Mouse (Mus musculus): ENCODE data around the gene Clec5a. TPM values are rescaled to one million over a fixed set of nuclear protein-coding genes. Genes with fewer than 3 reads are reported as not detected.
"Not testable (repeated sequence)": the region's sequence is repeated elsewhere in the genome, so short reads cannot be mapped to it uniquely, and the experiment has no call there.

Gene Clec5a
- polyA plus RNA-seq, 1 experiment: not detected

DNA sequence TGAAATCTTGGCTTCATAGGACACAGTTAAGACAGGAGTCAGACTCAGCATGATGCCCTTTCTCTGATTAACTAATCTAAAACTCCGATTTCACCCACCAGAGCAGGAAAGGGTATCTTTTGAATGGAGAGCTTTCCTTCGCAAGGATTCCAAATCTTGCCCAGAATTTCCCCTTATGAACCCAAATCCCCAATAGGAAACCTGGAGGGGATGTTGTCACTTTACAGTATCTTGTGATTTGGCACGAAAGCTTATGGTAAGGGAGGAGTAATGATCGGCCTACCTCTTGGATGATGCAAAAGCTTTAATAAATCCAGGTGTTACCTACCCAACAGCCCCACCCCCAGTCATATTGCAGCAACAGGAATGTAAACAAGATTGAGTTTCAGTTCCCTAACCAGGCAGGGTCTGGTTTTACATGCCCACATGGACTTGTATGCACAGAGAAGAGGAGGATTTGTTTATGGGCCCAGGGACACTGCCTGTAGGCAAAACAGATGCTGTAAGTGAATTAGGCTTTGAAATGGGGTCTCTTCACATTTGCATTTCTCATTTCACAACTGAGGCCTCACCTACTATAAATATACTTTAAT lies 27.7 kb upstream of the Clec5a start, which contains the start of gene Tas2r138:
Tas2r138 (minus strand) TSS at position 51 of the 593 bp plus-strand sequence.
- Histone ChIP-seq H3K4me3 (ENCODE audit: insufficient read depth, poor library complexity, severe bottlenecking) (no peak within 1 kb of the TSS), H3K36me3 (ENCODE audit: control insufficient read depth, insufficient read depth) (no peaks in the 10 kb centered on the region), H3ac (ENCODE audit: control insufficient read depth, insufficient read length, low read depth) (no peak within 1 kb of the TSS), H3K79me3 (ENCODE audit: low read depth) (no peaks in the 10 kb centered on the region), H3K27me3 (ENCODE audit: control insufficient read depth, insufficient read depth, insufficient read length) (no peaks in the 10 kb centered on the region), H3K79me2 (ENCODE audit: control insufficient read depth, insufficient read depth) (no peaks in the 10 kb centered on the region)
- no peak for TF ChIP-seq CEBPB (IDR thresholded peaks at IDR 0.05; ENCODE audit: low read depth)
- TF ChIP-seq MYOG (IDR thresholded peaks at IDR 0.05; ENCODE audit: control insufficient read depth, extremely low read depth, insufficient read length): no peak
- no peak for TF ChIP-seq MYOD1 (IDR thresholded peaks at IDR 0.05; ENCODE audit: control insufficient read depth, insufficient read length, low read depth)
- TF ChIP-seq FOSL1 (IDR thresholded peaks at IDR 0.05; ENCODE audit: insufficient read depth, low read length, poor library complexity, severe bottlenecking): no peak
- no peak for TF ChIP-seq USF1 (IDR thresholded peaks at IDR 0.05; ENCODE audit: low read depth)
- no peak for TF ChIP-seq MAX (IDR thresholded peaks at IDR 0.05)
- TF ChIP-seq CTCF (IDR thresholded peaks at IDR 0.05; ENCODE audit: control insufficient read depth, insufficient read depth, insufficient read length): no peak

DNA sequence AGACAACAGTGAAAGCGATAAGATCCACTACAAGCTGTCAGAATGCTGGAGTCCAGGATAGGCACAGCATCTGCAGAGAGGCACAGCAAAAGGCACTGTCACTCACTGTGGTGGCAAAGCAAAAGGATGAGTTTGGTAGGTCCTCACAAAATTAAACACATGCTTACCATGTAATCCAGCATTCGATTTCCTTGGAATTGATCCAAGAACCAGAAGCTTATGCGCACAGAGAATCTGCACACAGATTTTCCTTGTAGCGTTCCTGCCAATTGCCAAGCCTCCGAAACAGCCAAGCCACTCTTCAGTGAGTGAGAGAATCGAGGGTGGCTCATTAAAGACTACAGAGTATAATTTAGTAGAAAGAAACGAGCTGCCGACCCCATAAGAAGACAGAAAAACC lies 24.6 kb upstream of the Clec5a start:
- no peaks in the 10 kb centered on the region for H3K27me3 ChIP-seq (ENCODE audit: control insufficient read depth, insufficient read depth, insufficient read length)
- H3K36me3 ChIP-seq (ENCODE audit: control insufficient read depth, insufficient read depth): no peaks in the 10 kb centered on the region
- H3K79me3 ChIP-seq (ENCODE audit: low read depth): no peaks in the 10 kb centered on the region
- TF ChIP-seq FOSL1 (IDR thresholded peaks at IDR 0.05; ENCODE audit: insufficient read depth, low read length, poor library complexity, severe bottlenecking) (no peak), MYOD1 (IDR thresholded peaks at IDR 0.05; ENCODE audit: control insufficient read depth, insufficient read length, low read depth) (no peak), CEBPB (IDR thresholded peaks at IDR 0.05; ENCODE audit: low read depth) (no peak), CTCF (IDR thresholded peaks at IDR 0.05; ENCODE audit: control insufficient read depth, insufficient read depth, insufficient read length) (no peak), MAX (IDR thresholded peaks at IDR 0.05) (no peak), MYOG (IDR thresholded peaks at IDR 0.05; ENCODE audit: control insufficient read depth, extremely low read depth, insufficient read length) (no peak), USF1 (IDR thresholded peaks at IDR 0.05; ENCODE audit: low read depth) (no peak)
- no peaks in the 10 kb centered on the region for H3K79me2 ChIP-seq (ENCODE audit: control insufficient read depth, insufficient read depth)
- H3K4me3 ChIP-seq (ENCODE audit: insufficient read depth, poor library complexity, severe bottlenecking): no peak overlapping the region
- no peak overlapping the region for H3ac ChIP-seq (ENCODE audit: control insufficient read depth, insufficient read length, low read depth)

DNA sequence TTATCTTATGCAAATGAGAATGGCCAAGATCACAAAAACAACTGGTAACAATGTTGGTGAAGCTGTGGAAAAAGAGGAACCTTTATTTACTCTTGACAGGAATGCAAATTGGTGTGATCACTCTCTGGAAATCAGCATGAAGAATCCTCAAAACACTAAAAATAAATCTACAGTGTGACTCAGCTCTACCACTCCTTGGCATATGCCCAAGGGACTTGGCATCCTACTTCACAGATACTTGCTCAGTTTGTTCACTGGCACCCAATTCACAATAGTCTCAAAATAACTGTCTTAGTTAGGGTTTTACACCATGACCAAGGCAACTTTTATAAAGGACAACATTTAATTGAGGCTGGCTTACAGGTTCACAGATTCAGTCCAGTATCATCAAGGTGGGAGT lies 21.8 kb upstream of the Clec5a start:
- no peak overlapping the region for H3K4me3 ChIP-seq (ENCODE audit: insufficient read depth, poor library complexity, severe bottlenecking)
- no peak overlapping the region for H3ac ChIP-seq (ENCODE audit: control insufficient read depth, insufficient read length, low read depth)
- no peaks in the 10 kb centered on the region for H3K36me3 ChIP-seq (ENCODE audit: control insufficient read depth, insufficient read depth)
- TF ChIP-seq USF1 (IDR thresholded peaks at IDR 0.05; ENCODE audit: low read depth) (no peak), CTCF (IDR thresholded peaks at IDR 0.05; ENCODE audit: control insufficient read depth, insufficient read depth, insufficient read length) (no peak), MAX (IDR thresholded peaks at IDR 0.05) (no peak), MYOG (IDR thresholded peaks at IDR 0.05; ENCODE audit: control insufficient read depth, extremely low read depth, insufficient read length) (no peak), CEBPB (IDR thresholded peaks at IDR 0.05; ENCODE audit: low read depth) (no peak), FOSL1 (IDR thresholded peaks at IDR 0.05; ENCODE audit: insufficient read depth, low read length, poor library complexity, severe bottlenecking) (no peak)
- no peaks in the 10 kb centered on the region for H3K79me3 ChIP-seq (ENCODE audit: low read depth)
- no peaks in the 10 kb centered on the region for H3K79me2 ChIP-seq (ENCODE audit: control insufficient read depth, insufficient read depth)
- H3K27me3 ChIP-seq (ENCODE audit: control insufficient read depth, insufficient read depth, insufficient read length): no peaks in the 10 kb centered on the region

DNA sequence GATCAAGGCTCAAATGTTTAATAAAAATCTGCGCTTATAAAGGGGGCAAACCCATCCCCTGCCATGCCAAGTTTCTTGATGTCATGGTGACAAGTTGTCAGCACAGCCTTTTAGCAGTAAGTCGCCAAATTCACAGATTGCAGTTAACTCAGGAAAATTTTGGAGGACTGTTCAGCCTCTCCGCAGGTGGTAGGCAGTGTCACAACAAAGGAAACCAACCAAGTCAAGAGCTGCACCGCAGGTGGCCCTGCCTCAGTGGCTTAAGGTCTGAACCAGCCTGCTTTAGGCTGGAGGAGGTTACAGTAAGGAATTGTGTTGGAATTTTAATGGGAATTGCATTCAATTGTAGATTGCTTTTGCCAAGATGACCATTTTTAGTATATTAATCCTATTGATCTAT lies 12.9 kb upstream of the Clec5a start:
- H3ac ChIP-seq (ENCODE audit: control insufficient read depth, insufficient read length, low read depth); H3K4me3 ChIP-seq (ENCODE audit: insufficient read depth, poor library complexity, severe bottlenecking); H3K27me3 ChIP-seq (ENCODE audit: control insufficient read depth, insufficient read depth, insufficient read length); H3K36me3 ChIP-seq (ENCODE audit: control insufficient read depth, insufficient read depth); H3K79me2 ChIP-seq (ENCODE audit: control insufficient read depth, insufficient read depth); H3K79me3 ChIP-seq (ENCODE audit: low read depth): not testable (repeated sequence)

DNA sequence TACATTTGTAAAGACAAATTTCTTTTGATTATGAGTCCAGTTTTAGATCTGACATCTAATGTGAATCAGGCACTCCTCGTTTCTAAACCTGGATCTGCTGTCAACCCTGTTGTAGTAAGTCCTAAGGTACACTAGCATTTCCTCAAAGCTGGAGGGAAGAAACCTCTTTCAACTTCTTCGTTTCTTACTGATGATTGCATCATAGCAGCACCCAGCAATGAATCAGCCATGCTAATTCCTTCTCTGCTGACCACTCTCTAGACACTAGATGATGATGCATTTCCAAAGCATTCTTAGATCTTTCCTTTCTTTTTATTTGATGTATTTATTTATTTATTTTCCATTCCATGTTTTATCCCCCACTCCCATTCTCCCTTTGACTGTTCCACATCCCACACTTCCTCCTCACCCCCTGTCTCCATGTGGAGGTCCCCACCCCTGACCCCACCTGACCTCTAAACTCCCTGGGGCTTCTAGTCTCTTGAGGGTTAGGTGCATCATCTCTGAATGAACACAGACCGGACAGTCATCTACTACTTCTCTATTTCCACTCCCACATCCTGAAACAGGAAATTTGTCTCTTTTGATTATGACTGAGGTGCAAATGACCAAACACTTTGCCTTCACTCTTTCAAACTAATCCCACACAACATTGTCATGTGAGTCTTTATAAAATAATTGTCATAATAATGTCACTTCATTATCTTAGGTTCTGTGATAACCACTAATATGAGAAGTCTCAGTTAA lies 9.4 kb upstream of the Clec5a start:
- Histone ChIP-seq H3ac (ENCODE audit: control insufficient read depth, insufficient read length, low read depth) (no peak overlapping the region), H3K79me3 (ENCODE audit: low read depth) (no peaks in the 10 kb centered on the region), H3K79me2 (ENCODE audit: control insufficient read depth, insufficient read depth) (no peaks in the 10 kb centered on the region), H3K36me3 (ENCODE audit: control insufficient read depth, insufficient read depth) (no peaks in the 10 kb centered on the region), H3K4me3 (ENCODE audit: insufficient read depth, poor library complexity, severe bottlenecking) (no peak overlapping the region), H3K27me3 (ENCODE audit: control insufficient read depth, insufficient read depth, insufficient read length) (no peaks in the 10 kb centered on the region)
- TF ChIP-seq CEBPB (IDR thresholded peaks at IDR 0.05; ENCODE audit: low read depth) (peak; percentile 96), MYOG (IDR thresholded peaks at IDR 0.05; ENCODE audit: control insufficient read depth, extremely low read depth, insufficient read length) (no peak)

DNA sequence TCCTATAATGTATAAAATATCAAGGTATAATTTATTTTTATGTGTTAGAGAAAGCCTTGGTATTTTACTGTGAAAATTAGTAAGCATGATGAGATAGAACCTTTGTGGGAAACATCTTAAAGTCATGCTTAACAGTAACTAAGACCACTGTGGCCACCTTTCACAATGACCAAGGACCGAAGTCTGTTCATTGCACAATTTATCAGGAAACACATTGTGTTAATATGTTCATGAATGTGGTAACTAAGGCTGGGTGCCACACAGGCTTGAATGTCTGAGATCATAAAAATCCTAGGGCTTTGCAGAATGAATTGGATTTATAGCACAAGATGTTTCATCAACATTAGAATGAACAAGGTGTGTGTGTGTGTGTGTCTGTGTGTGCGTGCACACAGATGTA lies 2.7 kb upstream of the Clec5a start:
- H3K27me3 ChIP-seq (ENCODE audit: control insufficient read depth, insufficient read depth, insufficient read length): no peaks in the 10 kb centered on the region
- H3K79me3 ChIP-seq (ENCODE audit: low read depth): no peaks in the 10 kb centered on the region
- no peak overlapping the region for H3K4me3 ChIP-seq (ENCODE audit: insufficient read depth, poor library complexity, severe bottlenecking)
- H3ac ChIP-seq (ENCODE audit: control insufficient read depth, insufficient read length, low read depth): no peak overlapping the region
- no peaks in the 10 kb centered on the region for H3K36me3 ChIP-seq (ENCODE audit: control insufficient read depth, insufficient read depth)
- TF ChIP-seq CEBPB (IDR thresholded peaks at IDR 0.05; ENCODE audit: low read depth): no peak
- TF ChIP-seq MAX (IDR thresholded peaks at IDR 0.05): no peak
- no peak for TF ChIP-seq CTCF (IDR thresholded peaks at IDR 0.05; ENCODE audit: control insufficient read depth, insufficient read depth, insufficient read length)
- no peak for TF ChIP-seq MYOG (IDR thresholded peaks at IDR 0.05; ENCODE audit: control insufficient read depth, extremely low read depth, insufficient read length)
- TF ChIP-seq FOSL1 (IDR thresholded peaks at IDR 0.05; ENCODE audit: insufficient read depth, low read length, poor library complexity, severe bottlenecking): no peak
- no peak for TF ChIP-seq USF1 (IDR thresholded peaks at IDR 0.05; ENCODE audit: low read depth)
- no peak for TF ChIP-seq MYOD1 (IDR thresholded peaks at IDR 0.05; ENCODE audit: control insufficient read depth, insufficient read length, low read depth)
- no peaks in the 10 kb centered on the region for H3K79me2 ChIP-seq (ENCODE audit: control insufficient read depth, insufficient read depth)
